Mouse (Mus musculus) adrenal gland, adult 8-10 months (tissue): Measurements from ENCODE around the gene Arsb. TPM values are rescaled to one million over a fixed set of nuclear protein-coding genes. Genes with fewer than 3 reads are reported as not detected.
A peak's percentile ranks its signal among the peaks of the same experiment; 100 is the strongest.

Source experiments
- DNase-seq: peaks from one replicate; pipeline ENCODE4 v3.0.0; 2022
- microRNA-seq, 2 experiments: library from miRNA; unstranded; fragments of <30 nt; microRNA quantifications; one replicate each; pipeline ENCODE4 v1.2.0; 2022
- total RNA-seq, 4 experiments: library from RNA; stranded (reverse); gene quantifications; 2 replicates each; pipeline ENCODE4 v1.2.4; 2022

Gene Arsb
- total RNA-seq, 4 experiments from 2014 or later, result 46.8 to 54.0 (median 48.8) TPM

DNA sequence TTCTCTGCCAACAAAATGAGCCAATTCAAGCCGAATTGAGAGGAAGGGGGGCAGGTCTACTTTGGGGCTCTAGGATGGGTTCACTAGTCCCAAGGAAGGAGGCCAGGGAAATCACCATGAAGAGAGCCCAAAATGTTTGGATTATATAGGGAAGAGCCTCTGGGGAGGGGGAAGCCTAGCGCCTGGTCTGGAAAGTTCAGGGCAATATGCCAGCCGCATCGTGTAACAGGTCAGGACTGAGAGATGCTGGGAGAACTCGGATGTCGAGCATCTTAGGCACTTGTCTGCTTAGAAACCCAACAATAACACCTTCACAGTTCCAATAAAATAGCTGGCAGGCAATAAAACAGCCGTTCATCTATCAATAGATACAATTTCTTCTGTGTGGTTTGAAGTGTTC lies 216.2 kb downstream of the Arsb start:
- no peak for DNase-seq

DNA sequence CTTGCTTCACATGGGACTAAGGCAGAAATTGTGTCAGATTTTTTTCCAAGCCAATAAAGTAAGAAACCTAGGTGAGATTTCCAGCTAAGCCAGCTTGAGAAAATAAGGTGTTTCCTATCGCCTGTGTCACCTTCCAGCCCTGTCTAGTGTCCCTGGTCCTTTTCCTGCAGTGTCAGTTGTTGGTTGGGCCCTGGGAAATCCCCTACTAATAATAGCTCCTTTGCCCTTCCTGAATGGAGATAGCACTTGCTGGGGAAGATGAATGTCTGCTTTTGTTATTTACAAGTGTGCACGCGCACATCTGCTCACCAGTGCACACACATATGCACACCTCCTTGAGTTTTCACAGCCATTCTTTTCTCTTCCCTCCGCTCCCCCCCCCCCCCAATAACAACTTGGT lies 217.8 kb downstream of the Arsb start:
- DNase-seq, result no peak

DNA sequence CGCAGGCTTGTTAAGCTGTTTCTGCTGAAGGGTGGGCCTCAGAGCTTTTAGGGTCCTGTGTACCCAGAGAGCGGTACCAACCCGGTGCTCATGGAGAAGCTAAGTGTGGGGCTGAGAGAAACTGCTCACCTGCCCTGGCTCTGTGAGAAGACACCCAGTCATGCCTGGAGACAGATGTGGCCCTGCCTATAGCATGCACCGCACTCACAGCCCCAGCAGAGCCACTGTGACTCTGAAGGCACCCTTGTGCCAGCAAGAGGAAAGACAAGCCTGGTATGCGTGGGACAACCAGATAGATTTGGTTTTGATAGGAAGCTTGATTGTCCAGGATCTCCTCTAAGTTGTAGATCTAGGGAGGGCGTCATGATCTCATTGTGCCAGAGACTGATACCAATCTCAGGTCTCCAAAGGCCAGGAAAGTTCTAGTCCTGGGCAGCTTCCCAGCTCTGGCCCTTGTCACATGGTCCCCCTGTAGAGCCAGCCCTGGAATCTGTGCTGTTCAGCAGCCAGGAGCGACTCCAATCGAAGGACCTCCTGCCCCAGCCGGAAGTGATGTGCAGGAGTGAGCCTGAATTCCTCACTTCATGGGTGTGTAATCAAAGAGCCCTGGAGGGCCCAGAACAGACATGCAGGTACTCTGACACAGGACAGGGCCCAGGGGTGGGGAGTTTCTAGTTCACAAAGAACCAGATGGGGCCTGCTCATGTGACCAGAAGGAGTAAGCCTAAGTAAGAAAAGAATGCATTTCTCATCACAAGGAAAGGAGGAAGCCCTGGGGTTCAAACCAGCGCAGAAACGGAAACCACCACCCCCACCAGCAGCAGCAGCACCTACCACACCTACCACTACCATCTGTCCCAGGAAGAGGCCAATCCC lies 218.5 kb downstream of the Arsb start:
- peak; percentile 37 for DNase-seq

DNA sequence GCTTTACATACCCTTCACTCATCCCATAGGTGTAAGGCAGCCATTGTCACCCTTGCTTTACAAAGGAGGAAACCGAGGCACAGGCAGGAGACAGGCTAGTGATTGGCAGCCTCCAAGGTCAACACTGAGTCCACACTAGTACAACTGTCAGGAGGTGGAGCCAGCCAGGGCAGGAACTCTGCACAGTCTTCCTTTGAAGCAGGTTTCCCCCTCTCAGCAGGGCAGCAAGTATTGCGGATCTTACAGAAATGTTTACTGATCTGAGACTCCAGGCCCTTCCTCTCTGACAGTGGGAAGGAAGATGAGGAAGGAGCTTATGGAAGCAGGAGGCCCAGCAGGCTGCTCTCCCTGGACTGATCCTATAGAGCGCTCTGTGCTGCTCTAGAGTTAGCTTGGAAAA lies 219.4 kb downstream of the Arsb start:
- no peak for DNase-seq

DNA sequence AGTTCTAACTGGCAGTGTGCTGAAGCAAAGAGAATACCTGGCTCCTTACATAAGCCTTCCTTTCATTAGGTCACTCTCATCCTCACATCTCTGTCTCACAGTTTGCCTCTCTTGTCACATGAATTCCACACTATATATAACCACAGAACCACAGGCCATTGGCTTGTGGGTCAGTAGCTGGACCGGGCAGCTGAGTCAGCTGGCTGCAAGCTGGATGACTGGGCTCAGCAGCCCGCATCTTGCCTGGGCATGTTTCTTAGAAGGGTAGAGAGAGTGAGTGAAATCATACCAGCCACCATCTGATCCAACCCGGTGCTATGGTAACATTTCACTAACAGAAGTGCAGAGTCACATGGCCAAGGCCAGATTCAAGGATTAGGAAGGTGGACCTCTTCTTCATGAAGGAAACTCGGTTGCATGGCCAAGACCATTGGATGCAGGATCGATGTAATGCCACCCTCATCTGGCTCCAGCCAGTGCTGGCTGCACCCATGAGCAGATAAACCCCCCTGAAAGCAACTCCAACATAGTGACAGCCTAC lies 221.0 kb downstream of the Arsb start:
- DNase-seq, result no peak

Small RNAs within 50 kb of the gene (microRNA-seq; reads per million reads assigned to microRNA genes)
- gene Gm25534, result 0 reads per million in 2 experiments
- 0 reads per million in 2 experiments for gene Mir5624

Other genes with a start within 250 kb of the Arsb start
- gene Bhmt, start 133.7 kb upstream of the Arsb start, total RNA-seq, result 1 to 10 TPM in 2 of 4 experiments, under 1 TPM in 2; 0.61 to 4.9 (median 1.0) TPM
- gene Bhmt2, start 97.3 kb upstream of the Arsb start, total RNA-seq, result under 1 TPM; 0.21 to 0.40 (median 0.26) TPM
- gene Dmgdh, start 97.2 kb upstream of the Arsb start, total RNA-seq, result under 1 TPM; 0.10 to 0.52 (median 0.23) TPM